Mouse (Mus musculus) ovary, postnatal 10 days (tissue): ENCODE results near the gene Bloc1s1.

Experiments
- DNase-seq: peaks from one replicate; pipeline ENCODE4 v3.0.0; 2022; ENCODE audit warnings: low spot score

The Bloc1s1 gene

GRCm38 (mm10) chr10:128908778-128909448 is 14.9 kb downstream of the Bloc1s1 start:
- no peak for DNase-seq

GRCm38 (mm10) chr10:128904812-128905211 is 19.0 kb downstream of the Bloc1s1 start:
- DNase-seq: no peak

- DNase-seq: no peak
These were observed 21.3 kb downstream of the Bloc1s1 start for GRCm38 (mm10) chr10:128902409-128902988.

GRCm38 (mm10) chr10:128901409-128901808 is 22.4 kb downstream of the Bloc1s1 start:
- no peak for DNase-seq

GRCm38 (mm10) chr10:128900698-128901097 is 23.1 kb downstream of the Bloc1s1 start, which contains the start of gene Cd63:
Cd63 (plus strand) TSS chr10:128900989.
- DNase-seq: no peak

- DNase-seq: no peak
These were observed 23.9 kb downstream of the Bloc1s1 start for GRCm38 (mm10) chr10:128899759-128900490.

DNA sequence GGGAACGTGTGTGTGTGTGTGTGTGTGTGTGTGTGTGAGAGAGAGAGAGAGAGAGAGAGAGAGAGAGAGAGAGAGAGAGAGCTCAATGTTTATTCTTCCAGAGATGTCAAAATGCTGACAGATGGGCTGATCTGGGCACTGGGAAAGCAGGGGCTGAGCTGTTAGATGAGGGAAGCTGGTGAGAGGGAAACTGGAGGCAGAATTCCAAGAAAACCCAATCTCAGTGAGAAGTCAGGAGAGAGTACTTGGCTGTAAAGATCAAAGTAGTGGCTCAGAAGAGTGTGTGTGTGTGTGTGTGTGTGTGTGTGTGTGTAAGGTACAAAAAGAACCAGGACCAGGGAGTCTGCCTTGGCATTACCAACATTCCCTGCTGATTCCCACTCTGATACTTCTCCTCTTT is 26.3 kb downstream of the Bloc1s1 start:
- no peak for DNase-seq

GRCm38 (mm10) chr10:128896807-128897206 is 27.0 kb downstream of the Bloc1s1 start:
- no peak for DNase-seq

DNA sequence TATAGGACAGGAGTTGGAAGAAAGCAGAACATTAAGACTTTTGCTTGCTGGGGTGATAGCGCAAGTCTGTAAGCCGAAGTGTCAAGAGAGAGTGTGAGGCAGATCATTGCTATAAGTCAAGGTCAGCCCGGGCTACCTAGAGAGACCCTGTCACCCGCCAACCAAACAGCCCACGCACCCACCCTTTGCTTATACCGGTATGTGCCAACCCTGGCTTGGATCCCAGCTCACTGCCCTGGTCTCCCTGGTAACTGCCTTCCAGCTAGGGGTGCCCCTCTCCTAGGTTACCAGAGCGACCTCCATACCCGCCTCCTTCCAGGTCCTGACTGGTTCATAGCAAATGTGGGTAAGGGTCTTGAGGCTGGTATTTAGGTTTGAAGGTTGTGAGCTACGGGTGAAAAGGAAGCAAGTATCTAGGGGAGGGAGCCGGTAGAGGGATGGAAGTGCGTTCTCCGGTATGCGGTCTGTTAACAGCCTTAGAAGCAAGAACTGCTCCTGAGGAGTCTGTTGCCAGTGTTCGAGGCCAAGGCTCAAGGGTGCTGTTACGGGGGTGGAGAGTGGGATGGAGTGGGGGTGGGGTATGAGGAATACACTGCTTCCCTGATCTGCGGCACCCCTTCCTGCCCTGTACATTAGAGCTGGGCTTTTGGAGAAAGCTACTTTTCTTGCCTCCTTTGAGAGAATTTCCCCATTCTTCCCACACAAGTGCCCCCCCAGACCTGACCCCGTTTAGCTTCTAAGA is 27.7 kb downstream of the Bloc1s1 start:
- DNase-seq: no peak

DNA sequence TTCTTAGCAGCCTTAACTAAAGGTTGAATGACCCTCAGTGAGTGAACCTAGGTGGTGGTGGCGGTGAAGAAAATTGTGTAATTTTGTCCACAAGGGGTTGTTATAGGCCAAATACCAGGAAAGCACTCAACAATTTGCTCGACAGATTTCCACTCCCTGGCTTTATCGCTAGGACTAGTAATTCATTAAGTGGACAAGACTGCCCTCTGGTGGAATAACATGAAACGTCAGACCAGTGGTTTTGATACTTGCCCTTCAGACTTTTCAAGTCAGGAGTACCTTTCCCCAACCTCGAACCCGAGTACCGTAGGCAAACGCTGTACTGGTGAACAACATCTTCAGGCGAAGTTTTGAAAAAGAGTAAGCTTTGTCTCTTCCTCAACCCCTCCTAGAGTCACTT is 28.4 kb downstream of the Bloc1s1 start:
- no peak for DNase-seq

DNA sequence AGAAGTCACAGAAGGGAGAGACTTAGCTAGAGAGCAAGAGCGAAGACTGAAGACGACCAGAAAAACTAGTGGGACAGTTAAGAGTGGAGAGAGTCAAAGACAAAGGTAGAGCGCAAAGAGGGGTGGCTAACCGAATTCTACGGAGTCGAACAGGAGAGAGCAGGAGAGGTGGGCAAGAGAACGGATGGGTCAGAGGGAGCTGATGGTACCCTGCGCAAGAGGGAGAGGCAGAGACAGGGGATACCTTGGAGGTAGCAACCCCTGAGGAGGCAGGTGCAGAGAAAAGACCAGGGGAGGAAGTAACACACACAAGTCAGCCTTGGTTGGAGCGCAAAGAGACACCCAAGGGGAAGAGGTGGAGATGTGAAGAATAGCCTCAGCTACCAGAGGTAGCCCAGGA is 31.6 kb downstream of the Bloc1s1 start:
- no peak for DNase-seq

- DNase-seq: no peak
These were observed 32.3 kb downstream of the Bloc1s1 start, which contains the start of gene Gdf11 for GRCm38 (mm10) chr10:128891296-128892094. Gdf11 (minus strand) TSS chr10:128891718.

GRCm38 (mm10) chr10:128890383-128891295 is 33.2 kb downstream of the Bloc1s1 start:
- no peak for DNase-seq

GRCm38 (mm10) chr10:128889846-128890245 is 34.0 kb downstream of the Bloc1s1 start:
- DNase-seq: no peak

- DNase-seq: no peak
These were observed 34.7 kb downstream of the Bloc1s1 start for GRCm38 (mm10) chr10:128888941-128889827.

GRCm38 (mm10) chr10:128882067-128882466 is 41.8 kb downstream of the Bloc1s1 start:
- no peak for DNase-seq

GRCm38 (mm10) chr10:128878811-128879210 is 45.0 kb downstream of the Bloc1s1 start:
- no peak for DNase-seq

DNA sequence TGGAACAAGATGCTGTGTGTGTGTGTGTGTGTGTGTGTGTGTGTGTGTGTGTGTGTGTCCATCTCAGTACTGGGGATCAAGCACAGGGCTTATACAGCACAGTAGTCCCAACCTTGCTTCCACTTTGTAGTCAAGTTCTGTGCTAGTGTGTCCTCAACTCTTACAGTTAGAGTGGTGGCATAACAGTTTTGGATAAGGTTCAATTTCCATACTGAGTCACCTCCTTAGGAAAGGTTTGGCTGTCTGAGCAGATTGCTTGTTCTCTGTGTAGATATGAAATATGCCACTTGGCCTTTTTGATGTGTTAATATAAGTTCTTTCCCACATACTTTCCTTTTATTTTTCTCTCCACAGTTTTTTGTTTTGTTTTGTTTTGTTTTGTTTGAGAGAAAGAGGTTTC is 45.5 kb downstream of the Bloc1s1 start:
- no peak for DNase-seq

DNA sequence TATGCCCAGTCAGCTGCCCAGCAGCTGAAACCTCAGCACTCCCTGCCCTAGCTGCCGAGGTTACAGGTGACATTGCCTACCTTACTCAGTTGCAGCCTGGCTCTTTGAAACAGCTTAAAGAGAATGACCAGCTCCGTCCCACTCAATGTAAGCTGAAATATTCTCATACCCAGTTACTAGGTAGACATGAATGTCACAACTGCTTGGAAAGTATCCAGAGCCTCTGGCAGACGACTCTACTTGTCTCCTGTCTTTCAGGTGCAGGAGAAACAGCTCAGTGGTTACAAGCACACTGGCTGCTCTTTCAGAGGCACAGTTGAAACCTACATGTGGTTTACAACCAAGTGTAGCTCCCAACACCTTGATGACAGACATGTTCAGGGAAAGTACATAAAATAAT is 53.5 kb downstream of the Bloc1s1 start:
- DNase-seq: no peak
